Mouse (Mus musculus): ENCODE measurements around the gene Scamp3. TPM values are rescaled to one million over a fixed set of nuclear protein-coding genes. Genes with fewer than 3 reads are reported as not detected.
"Not testable (repeated sequence)": the region's sequence is repeated elsewhere in the genome, so short reads cannot be mapped to it uniquely, and the experiment has no call there.

The Scamp3 gene
- polyA plus RNA-seq, 1 experiment from 2014 or later, result 98.9 TPM

GRCm38 (mm10) chr3:89152084-89152835 lies 25.0 kb upstream of the Scamp3 start:
- 40% methylated on average over 17 of the region's 17 CpGs for WGBS
- TF ChIP-seq CTCF (IDR thresholded peaks at IDR 0.05; ENCODE audit: low read depth), result no peak

GRCm38 (mm10) chr3:89156951-89157350 lies 20.3 kb upstream of the Scamp3 start:
- Histone ChIP-seq H3K4me2 (no peak overlapping the region), H3K27ac (ENCODE audit: low read depth) (no peak overlapping the region), H3K4me1 (ENCODE audit: insufficient read depth) (no peaks in the 10 kb centered on the region), H3K36me3 (ENCODE audit: insufficient read depth) (no peaks in the 10 kb centered on the region), H3K27me3 (ENCODE audit: insufficient read depth, low read length) (peaks cover 11% of the 10 kb centered on the region), H3K9ac (no peak overlapping the region), H3K4me3 (ENCODE audit: low read depth, low read length) (no peak overlapping the region), H3K9me3 (ENCODE audit: low read depth, low read length) (no peaks in the 10 kb centered on the region)
- no peak for TF ChIP-seq CTCF (IDR thresholded peaks at IDR 0.05; ENCODE audit: low read depth)
- DNase-seq (no peak), ATAC-seq (ENCODE audit: insufficient read depth) (no peak)
- 83% methylated on average over 8 of the region's 8 CpGs for WGBS

More at GRCm38 (mm10) chr3:89152084-89152835, 25.0 kb upstream of the Scamp3 start:
- H3K4me2 ChIP-seq, result no peak overlapping the region
- H3K36me3 ChIP-seq (ENCODE audit: insufficient read depth), result no peaks in the 10 kb centered on the region
- DNase-seq (peak; percentile 7), ATAC-seq (ENCODE audit: insufficient read depth) (no peak)
- no peaks in the 10 kb centered on the region for H3K9me3 ChIP-seq (ENCODE audit: low read depth, low read length)
- no peak overlapping the region for H3K9ac ChIP-seq
- no peak overlapping the region for H3K4me3 ChIP-seq (ENCODE audit: low read depth, low read length)
- peaks cover 21% of the 10 kb centered on the region for H3K27me3 ChIP-seq (ENCODE audit: insufficient read depth, low read length)
- H3K4me1 ChIP-seq (ENCODE audit: insufficient read depth), result no peaks in the 10 kb centered on the region; the same call in 1 of the 2 replicates
- H3K27ac ChIP-seq (ENCODE audit: low read depth), result no peak overlapping the region

GRCm38 (mm10) chr3:89158651-89159050 lies 18.6 kb upstream of the Scamp3 start:
- no peak for DNase-seq
- ATAC-seq (ENCODE audit: insufficient read depth), result no peak

GRCm38 (mm10) chr3:89159211-89159610 lies 18.1 kb upstream of the Scamp3 start:
- no peaks in the 10 kb centered on the region for H3K4me1 ChIP-seq (ENCODE audit: insufficient read depth)
- no peaks in the 10 kb centered on the region for H3K36me3 ChIP-seq (ENCODE audit: insufficient read depth)
- DNase-seq (peak; percentile 78), ATAC-seq (ENCODE audit: insufficient read depth) (no peak)
- TF ChIP-seq CTCF (IDR thresholded peaks at IDR 0.05; ENCODE audit: low read depth), result no peak
- H3K9ac ChIP-seq, result no peak overlapping the region
- peaks cover 11% of the 10 kb centered on the region for H3K27me3 ChIP-seq (ENCODE audit: insufficient read depth, low read length)
- H3K27ac ChIP-seq (ENCODE audit: low read depth), result no peak overlapping the region
- WGBS, result under 1% methylated on average over 13 of the region's 13 CpGs
- peak overlapping the region; percentile 58 for H3K4me3 ChIP-seq (ENCODE audit: low read depth, low read length)
- no peaks in the 10 kb centered on the region for H3K9me3 ChIP-seq (ENCODE audit: low read depth, low read length)
- H3K4me2 ChIP-seq, result peak overlapping the region; percentile 96

More at GRCm38 (mm10) chr3:89158651-89159050, 18.6 kb upstream of the Scamp3 start:
- H3K4me3 ChIP-seq (ENCODE audit: low read depth, low read length), result no peak overlapping the region; the same call in 1 of the 2 replicates
- TF ChIP-seq CTCF (IDR thresholded peaks at IDR 0.05; ENCODE audit: low read depth), result no peak
- no peaks in the 10 kb centered on the region for H3K4me1 ChIP-seq (ENCODE audit: insufficient read depth)
- H3K27me3 ChIP-seq (ENCODE audit: insufficient read depth, low read length), result peaks cover 11% of the 10 kb centered on the region
- WGBS, result 20% methylated on average over 7 of the region's 7 CpGs
- H3K4me2 ChIP-seq, result peak overlapping the region; percentile 96
- H3K9me3 ChIP-seq (ENCODE audit: low read depth, low read length), result no peaks in the 10 kb centered on the region
- H3K9ac ChIP-seq, result no peak overlapping the region
- H3K27ac ChIP-seq (ENCODE audit: low read depth), result no peak overlapping the region
- no peaks in the 10 kb centered on the region for H3K36me3 ChIP-seq (ENCODE audit: insufficient read depth)

- TF ChIP-seq CTCF (IDR thresholded peaks at IDR 0.05; ENCODE audit: low read depth), result peak; percentile 52
- H3K4me1 ChIP-seq (ENCODE audit: insufficient read depth), result no peaks in the 10 kb centered on the region
- peak; percentile 84 for DNase-seq
- peak within 1 kb of the TSS; percentile 34 for H3K9ac ChIP-seq
- H3K4me3 ChIP-seq (ENCODE audit: low read depth, low read length), result peak within 1 kb of the TSS; percentile 58
- under 1% methylated on average over 64 of the region's 66 CpGs for WGBS
- peaks cover 11% of the 10 kb centered on the region for H3K27me3 ChIP-seq (ENCODE audit: insufficient read depth, low read length)
- H3K27ac ChIP-seq (ENCODE audit: low read depth), result no peak within 1 kb of the TSS
- H3K9me3 ChIP-seq (ENCODE audit: low read depth, low read length), result no peaks in the 10 kb centered on the region
- peak; percentile 67 for ATAC-seq (ENCODE audit: insufficient read depth)
- H3K36me3 ChIP-seq (ENCODE audit: insufficient read depth), result no peaks in the 10 kb centered on the region
- H3K4me2 ChIP-seq, result peak within 1 kb of the TSS; percentile 96
Measured at GRCm38 (mm10) chr3:89159616-89160344, 17.5 kb upstream of the Scamp3 start, which contains the start of gene Hcn3. Hcn3 (minus strand) TSS chr3:89160196.

GRCm38 (mm10) chr3:89161207-89161606 lies 16.1 kb upstream of the Scamp3 start:
- not testable (repeated sequence) for H3K4me1 ChIP-seq (ENCODE audit: insufficient read depth); H3K4me3 ChIP-seq (ENCODE audit: low read depth, low read length); H3K9ac ChIP-seq; DNase-seq; H3K4me2 ChIP-seq; ATAC-seq (ENCODE audit: insufficient read depth); H3K36me3 ChIP-seq (ENCODE audit: insufficient read depth); H3K27ac ChIP-seq (ENCODE audit: low read depth); H3K9me3 ChIP-seq (ENCODE audit: low read depth, low read length)
- peaks cover 11% of the 10 kb centered on the region for H3K27me3 ChIP-seq (ENCODE audit: insufficient read depth, low read length)

- H3K4me3 ChIP-seq (ENCODE audit: low read depth, low read length), result no peak overlapping the region
- H3K27me3 ChIP-seq (ENCODE audit: insufficient read depth, low read length), result peaks cover 11% of the 10 kb centered on the region
- no peak for TF ChIP-seq CTCF (IDR thresholded peaks at IDR 0.05; ENCODE audit: low read depth)
- H3K9me3 ChIP-seq (ENCODE audit: low read depth, low read length), result no peaks in the 10 kb centered on the region
- WGBS, result 68% methylated on average over 4 of the region's 4 CpGs
- DNase-seq, result no peak
- H3K4me1 ChIP-seq (ENCODE audit: insufficient read depth), result no peaks in the 10 kb centered on the region
- H3K4me2 ChIP-seq, result no peak overlapping the region
- ATAC-seq (ENCODE audit: insufficient read depth), result no peak
- peaks cover 7% of the 10 kb centered on the region; the same call in 1 of the 2 replicates for H3K36me3 ChIP-seq (ENCODE audit: insufficient read depth)
- no peak overlapping the region for H3K27ac ChIP-seq (ENCODE audit: low read depth)
- H3K9ac ChIP-seq, result no peak overlapping the region
Measured at GRCm38 (mm10) chr3:89161786-89162185, 15.5 kb upstream of the Scamp3 start.

Data from lung, embryonic 14.5 days (tissue).